Mouse (Mus musculus) lung, embryonic 15.5 days (tissue): ENCODE results near the gene S100a10. TPM values are rescaled to one million over a fixed set of nuclear protein-coding genes. Genes with fewer than 3 reads are reported as not detected.

ENCODE experiments used
- polyA plus RNA-seq: library from polyadenylated mRNA; unstranded; fragments of >200 nt; fragmentation: Nextera tagmentation; extraction: Ambion mirVana; gene quantifications from 2 replicates; pipeline ENCODE4 v1.2.1, GENCODE M21; 2015

The S100a10 gene
- polyA plus RNA-seq, 1 experiment from 2014 or later = 277 TPM

Other genes starting within 250 kb of the S100a10 start
- gene Hrnr, start 235.3 kb upstream of the S100a10 start, polyA plus RNA-seq = 0.05 TPM in 1 of 2 replicates, not detected in the other
- not detected in 2 replicates for gene Rptn, start 161.4 kb upstream of the S100a10 start, polyA plus RNA-seq
- gene Tchh, start 112.8 kb upstream of the S100a10 start, polyA plus RNA-seq = 2.3 and 3.3 TPM in 2 replicates
- not detected in 2 replicates for gene Tchhl1, start 86.3 kb upstream of the S100a10 start, polyA plus RNA-seq
- 1,226 and 1,272 TPM in 2 replicates for gene S100a11, start 34.6 kb upstream of the S100a10 start, polyA plus RNA-seq
- gene Tdpoz2, start 97.6 kb downstream of the S100a10 start, polyA plus RNA-seq = not detected in 2 replicates
- gene Tdpoz1, start 121.2 kb downstream of the S100a10 start, polyA plus RNA-seq = not detected in 2 replicates
- gene Gm37596, start 138.0 kb downstream of the S100a10 start, polyA plus RNA-seq = not detected in 2 replicates
- not detected in 2 replicates for gene Gm5773, start 217.9 kb downstream of the S100a10 start, polyA plus RNA-seq
- gene Tdpoz4, start 241.3 kb downstream of the S100a10 start, polyA plus RNA-seq = not detected in 2 replicates